Mouse (Mus musculus): ENCODE measurements around the gene Crybg2.

DNA sequence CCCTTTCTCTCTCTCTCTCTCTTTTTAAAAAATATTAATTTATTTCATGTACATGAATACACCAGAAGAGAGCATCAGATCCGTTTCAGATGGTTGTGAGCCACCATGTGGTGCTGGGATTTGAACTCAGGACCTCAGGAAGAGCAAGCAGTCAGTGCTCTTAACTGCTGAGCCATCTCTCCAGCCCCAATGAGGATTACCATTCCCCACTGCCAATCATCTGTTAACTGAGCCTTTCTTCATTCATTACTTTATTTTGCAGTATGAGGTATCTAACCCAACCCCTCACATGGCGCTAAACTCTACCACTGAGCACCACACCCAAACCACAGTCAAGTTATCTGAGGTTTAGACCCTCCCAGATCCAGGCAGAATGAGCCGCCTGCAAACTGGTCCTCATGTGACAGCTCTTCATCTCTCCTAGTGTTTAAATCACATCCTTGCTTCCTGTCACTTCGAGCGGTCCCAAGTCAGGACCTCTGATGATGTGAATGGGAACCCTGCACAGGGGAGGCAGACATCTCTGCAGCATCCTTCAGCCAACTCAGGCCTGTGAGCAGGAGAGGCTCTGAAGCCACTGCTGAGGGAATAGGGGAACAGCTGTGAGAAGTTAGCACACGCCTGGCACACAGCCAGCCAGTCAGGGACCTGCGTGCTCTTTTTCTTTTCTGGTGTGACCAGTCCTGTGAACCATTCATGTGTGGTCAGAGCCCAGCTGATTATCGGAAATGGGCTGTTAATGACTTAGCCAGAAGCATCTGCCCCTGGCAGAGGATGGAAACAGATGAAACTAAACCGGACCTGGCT is 19.1 kb upstream of the Crybg2 start:
- TF ChIP-seq POLR2A (IDR thresholded peaks at IDR 0.05; ENCODE audit: extremely low read depth, insufficient read depth, low read length) = no peak
- no peak for TF ChIP-seq CTCF (IDR thresholded peaks at IDR 0.05; ENCODE audit: low read depth, low read length)
